Mouse (Mus musculus): ENCODE data around the gene Hist1h2af.

DNA sequence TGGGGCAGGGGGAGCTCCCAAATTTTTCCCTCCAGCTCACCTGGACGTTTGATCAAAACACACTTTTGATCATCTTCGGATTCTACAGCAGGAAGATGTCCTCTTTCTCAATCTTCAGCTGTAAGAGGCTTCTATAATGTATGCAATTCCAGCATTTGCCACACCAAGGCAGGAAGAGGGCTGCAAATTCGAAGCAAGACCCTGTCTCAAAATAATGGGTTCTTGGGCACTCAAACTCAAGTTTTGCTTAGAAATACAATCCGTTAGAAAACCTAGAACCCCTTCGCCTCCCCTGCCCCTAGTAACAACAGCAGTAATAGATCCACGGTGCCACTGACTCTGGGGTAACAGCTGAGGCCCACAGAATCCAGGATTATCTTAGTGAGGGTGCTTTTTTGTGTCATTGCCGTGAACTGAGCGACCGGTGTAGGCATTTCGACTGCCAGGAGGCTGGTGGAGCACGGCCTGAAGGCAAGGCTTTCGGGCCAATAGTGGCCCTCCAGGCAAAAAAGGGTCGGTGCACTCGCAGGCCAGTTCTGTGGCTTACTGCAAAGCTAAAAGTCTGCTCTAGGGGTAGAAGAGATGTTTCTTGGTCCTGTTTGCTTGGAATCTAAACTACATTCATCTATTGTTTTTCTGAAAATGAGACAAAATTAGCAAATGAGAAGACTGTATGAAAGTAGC, 27.9 kb upstream of the Hist1h2af start:
- TF ChIP-seq CTCF (IDR thresholded peaks at IDR 0.05; ENCODE audit: control insufficient read depth, insufficient read depth, insufficient read length) (no peak), FOSL1 (IDR thresholded peaks at IDR 0.05; ENCODE audit: insufficient read depth, low read length, poor library complexity, severe bottlenecking) (no peak), CEBPB (IDR thresholded peaks at IDR 0.05; ENCODE audit: low read depth) (no peak)

Measured in C2C12 (cell line).